Mouse (Mus musculus): ENCODE measurements around the gene Gm20683.
A peak's percentile ranks its signal among the peaks of the same experiment; 100 is the strongest.

Gm20683 gene

GRCm38 (mm10) chr17:25842509-25842908, 946 bp upstream of the Gm20683 start:
- DNase-seq (ENCODE audit: low read depth, low spot score) = no peak

DNA sequence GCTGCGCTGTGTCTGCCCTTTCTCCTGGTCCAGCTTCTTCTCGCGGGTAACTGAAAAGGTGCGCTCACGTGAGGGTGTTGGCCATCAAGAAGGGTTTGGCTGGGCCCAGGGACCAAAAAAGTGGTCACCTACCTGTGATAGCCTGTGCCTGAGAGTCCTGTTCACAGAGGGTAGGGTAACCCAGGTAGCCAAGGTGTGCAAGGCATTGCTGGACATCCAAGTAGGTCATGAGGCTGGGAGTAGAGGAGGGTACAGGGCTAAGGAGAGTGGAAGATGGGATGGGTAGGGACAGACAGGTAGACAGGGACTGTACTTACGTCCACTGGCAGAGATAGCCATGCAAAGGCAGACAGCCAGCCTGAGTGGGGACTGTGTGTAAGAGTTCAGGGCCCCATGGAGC, 1.0 kb downstream of the Gm20683 start:
- DNase-seq (ENCODE audit: low read depth, low spot score) = no peak

DNA sequence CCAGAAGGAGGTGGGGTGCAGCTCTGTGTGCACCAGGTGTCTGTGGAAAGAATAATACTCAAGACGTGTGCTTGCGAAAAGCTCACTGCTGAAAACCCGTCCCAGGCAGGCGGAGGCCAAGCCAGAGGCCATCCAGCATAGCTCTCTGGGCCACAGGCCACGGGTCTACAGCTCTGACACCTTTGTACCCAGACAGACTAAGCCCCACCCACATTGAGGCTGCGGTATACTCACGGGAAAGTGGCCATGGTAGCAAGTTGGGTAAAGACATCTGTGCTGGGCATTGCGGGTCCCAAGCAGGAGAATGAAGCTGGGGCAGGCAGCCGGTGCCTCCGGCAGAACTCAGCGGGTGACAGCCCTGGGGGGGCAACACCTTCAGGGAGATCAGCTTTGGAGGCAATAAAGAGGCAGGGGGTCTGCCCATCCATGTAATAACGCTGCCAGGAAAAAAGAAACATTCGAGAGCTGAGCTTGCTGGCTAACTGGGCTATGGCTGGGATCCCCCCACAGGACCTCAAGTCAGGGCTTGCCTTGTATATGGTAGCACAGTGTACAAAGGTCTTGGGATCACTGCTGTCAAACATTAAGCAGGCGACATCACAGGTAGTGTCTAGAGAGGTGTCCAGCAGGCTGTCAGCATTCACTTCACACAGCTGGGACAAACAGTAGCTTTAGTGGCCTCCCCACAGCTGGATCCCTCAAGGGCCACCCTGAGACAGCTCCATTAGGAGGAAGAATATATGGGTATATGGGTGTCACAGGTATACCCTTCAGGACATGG, 1.9 kb downstream of the Gm20683 start:
- DNase-seq (ENCODE audit: low read depth, low spot score) = no peak

- DNase-seq (ENCODE audit: low read depth, low spot score) = no peak
These were observed 2.7 kb downstream of the Gm20683 start for GRCm38 (mm10) chr17:25838904-25839303.

DNA sequence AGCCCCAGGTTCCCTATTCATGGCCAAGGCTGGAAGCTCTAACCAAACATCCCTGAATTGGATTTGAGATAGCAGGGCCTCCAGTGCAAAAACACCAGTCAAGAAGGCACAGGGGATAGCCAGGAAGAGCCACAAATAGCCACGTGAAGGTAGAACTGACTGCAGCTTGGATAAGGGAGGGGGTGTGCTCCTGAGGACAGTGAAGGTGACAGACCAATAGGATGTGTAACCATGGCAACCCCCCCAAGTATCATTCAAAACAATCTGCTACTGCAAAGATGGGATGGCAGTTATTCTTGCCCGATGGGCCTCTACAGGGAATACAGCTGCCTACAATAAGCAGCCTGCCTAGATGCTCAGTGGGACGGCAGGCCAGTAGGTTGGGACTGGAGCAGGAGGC, 4.0 kb downstream of the Gm20683 start:
- no peak for DNase-seq (ENCODE audit: low read depth, low spot score)

- no peak for DNase-seq (ENCODE audit: low read depth, low spot score)
These were observed 4.5 kb downstream of the Gm20683 start, which contains the start of gene Rhbdl1 for GRCm38 (mm10) chr17:25837076-25837410. TSS of gene Rhbdl1 (minus strand) at chr17:25837295.

GRCm38 (mm10) chr17:25836397-25837075, 5.0 kb downstream of the Gm20683 start:
- DNase-seq (ENCODE audit: low read depth, low spot score) = no peak

GRCm38 (mm10) chr17:25835816-25836215, 5.7 kb downstream of the Gm20683 start:
- no peak for DNase-seq (ENCODE audit: low read depth, low spot score)

GRCm38 (mm10) chr17:25835301-25835700, 6.3 kb downstream of the Gm20683 start:
- DNase-seq (ENCODE audit: low read depth, low spot score) = no peak

- DNase-seq (ENCODE audit: low read depth, low spot score) = no peak
These were observed 6.9 kb downstream of the Gm20683 start for GRCm38 (mm10) chr17:25834595-25835222.

DNA sequence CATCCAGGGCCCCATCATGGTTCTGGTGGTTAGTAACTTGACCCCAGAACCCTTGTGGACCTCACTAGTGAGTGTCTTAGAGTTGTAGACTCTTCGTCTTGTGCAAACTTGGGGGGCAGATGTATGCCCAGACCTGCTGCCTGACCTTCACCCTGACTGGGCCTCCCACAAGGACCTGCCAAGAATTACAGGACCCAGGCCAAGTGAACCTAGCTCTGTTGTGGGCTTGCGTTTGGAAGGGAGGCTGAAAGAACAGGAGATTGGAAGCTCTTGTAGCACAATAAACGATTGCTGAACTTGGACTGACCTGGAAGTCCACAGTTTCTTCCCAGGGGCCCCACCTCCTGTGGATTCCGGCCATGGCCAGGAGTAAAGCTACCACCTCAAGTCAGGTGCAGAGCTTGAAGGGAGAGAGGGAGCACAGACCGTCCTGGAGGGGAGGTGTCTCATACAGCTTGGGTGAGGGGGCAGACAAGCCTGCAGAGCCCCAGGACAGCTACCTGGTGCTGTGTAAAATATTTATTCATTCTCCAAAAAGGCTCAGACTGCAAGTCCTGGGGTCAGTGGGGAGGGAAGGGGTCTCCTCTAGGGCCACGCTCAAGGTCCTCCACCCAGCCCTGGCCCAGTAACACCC, 7.5 kb downstream of the Gm20683 start:
- DNase-seq (ENCODE audit: low read depth, low spot score) = no peak

DNA sequence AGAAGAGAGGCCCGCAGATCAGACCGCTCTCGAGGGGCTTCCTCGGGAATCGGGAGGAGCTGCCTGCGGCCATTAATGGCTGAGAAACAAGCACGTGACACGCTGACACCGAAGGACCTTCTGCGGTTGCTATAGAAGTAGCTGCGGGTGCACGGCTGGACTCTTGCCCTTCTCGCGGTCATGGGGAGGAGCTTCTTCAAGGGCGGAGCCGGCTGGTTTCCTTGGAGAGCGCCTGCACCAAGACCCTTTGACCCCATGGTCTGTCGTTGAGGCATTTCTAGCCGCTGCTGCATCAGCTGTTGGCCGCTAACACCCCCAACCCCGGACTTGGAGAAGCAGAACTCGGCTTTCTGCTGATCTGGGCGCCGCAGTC, 8.3 kb downstream of the Gm20683 start, which contains the start of gene Stub1:
TSS of gene Stub1 (minus strand) at position 114 of the 373 bp plus-strand sequence.
- DNase-seq (ENCODE audit: low read depth, low spot score) = peak; percentile 57

DNA sequence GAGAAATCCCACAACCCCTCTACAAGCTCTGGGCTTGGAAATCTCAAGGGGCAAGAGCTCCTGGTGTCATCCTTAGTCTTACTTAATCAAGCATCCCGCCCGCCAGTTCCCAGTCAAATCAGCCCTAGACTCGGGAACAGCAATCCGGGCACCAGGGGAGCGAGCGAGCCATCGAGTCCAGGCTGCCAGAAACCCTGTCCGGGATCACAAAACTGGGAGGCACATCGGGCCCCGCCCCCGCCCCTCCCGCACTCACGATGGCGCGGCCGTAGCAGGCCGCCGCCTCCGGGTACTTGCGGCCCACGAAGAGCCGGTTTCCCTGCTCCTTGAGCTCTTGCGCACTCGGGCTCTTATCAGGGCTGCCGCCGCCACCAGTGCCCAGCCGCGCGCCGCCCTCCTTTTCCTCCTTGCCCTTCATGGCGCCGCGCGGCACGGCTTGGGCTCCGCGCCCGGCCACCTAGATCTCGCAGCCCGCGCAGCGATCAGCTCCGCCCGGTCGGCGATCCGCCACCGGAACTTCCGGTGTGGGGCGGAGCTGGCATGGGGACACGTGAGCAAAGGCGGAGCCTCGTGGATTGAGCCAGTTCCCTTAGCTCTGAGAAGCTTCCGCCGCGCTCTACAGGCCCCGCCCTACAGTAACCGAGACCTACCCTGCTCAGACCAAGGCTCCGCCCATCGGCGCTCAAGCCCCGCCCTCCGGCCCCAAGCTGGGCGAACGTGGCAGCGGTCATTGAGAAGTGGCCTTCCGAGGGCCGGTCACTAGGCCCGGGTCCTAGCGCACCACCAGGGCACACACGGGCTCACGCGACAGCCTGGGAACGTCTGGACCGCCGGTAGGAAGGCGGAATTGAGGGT, 8.9 kb downstream of the Gm20683 start:
- peak; percentile 98 for DNase-seq (ENCODE audit: low read depth, low spot score)

DNA sequence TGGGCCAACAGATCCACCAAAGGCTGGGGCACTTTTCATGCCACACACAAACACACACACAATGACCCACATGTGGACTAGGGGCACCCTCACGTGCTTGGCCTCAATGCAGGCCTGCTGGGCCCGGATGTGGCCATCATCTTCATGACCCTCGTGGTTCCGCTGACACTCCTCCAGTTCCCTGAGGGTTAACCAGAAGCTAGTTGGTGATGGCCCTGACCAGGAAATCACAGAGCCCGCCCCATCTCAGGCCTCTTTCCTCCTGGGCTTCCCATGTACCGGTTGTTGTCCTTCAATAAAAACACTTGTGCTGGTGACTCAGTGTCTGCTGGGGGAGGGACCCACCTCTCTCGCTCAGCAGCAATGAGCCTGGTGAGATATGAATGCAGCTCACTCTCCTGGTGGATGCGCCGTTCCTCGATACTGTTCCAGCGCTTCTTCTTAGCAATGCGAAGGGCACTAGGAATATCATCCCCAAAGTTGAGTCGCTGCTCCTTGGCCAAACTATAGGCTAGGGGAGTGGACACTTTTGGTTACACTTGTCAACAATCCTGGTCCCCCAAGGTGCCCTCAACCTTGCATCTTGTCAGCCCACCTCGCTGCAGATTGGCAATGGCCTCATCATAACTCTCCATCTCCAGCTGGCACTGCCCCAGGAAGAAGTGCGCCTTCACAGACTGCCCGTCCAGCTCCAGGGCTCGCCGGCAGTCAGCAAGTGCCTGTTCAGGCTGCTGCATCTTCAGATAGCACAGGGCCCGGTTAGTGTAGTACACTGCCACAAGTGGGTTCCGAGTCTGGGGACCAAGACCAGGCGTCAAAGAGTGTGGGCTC, 9.9 kb downstream of the Gm20683 start:
- no peak for DNase-seq (ENCODE audit: low read depth, low spot score)

GRCm38 (mm10) chr17:25830806-25831431, 10.6 kb downstream of the Gm20683 start:
- DNase-seq (ENCODE audit: low read depth, low spot score) = no peak

DNA sequence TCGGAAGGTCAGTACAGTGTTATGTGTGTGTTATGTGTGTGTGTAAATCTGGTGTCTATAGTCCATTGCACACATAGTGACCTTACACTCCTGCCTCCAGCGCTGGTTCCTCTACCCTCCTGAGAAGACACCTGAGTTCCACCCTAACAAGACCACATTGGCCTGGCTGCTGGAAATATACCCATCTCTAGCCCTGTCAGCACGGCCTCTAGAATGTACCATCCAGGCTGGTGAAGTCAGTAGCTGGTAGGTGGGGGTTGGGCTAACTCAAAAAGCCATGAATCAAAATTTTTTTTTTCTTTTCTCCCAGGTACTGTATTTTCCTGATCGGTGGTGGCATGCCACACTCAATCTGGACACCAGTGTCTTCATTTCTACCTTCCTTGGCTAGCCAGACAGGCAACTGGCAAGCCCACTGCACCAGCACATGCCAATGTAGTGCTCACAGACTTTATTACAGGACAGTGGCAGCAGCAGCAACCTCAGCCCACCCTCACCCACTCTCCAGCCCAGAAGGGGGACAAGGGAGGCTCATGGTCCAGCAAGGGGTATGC, 11.3 kb downstream of the Gm20683 start:
- DNase-seq (ENCODE audit: low read depth, low spot score) = no peak

DNA sequence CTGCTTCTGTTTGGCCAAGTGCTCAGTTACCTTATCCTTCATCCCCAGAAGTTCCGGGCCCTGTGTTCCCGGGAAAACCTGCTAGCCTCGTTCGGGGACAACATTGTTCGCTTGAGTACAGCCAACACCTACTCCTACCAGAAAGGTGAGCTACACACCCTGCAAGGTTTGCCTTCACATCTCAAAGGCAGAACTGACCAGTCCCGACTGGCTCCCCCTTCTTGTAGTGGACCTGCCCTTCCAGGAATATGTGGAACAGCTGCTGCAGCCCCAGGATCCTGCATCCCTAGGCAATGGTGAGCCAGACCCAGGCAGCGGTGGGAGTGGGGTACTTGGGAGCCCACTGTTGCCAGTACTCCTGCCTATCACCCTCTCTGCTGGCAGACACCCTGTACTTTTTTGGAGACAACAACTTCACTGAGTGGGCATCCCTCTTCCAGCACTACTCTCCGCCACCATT, 12.0 kb downstream of the Gm20683 start:
- DNase-seq (ENCODE audit: low read depth, low spot score) = no peak

GRCm38 (mm10) chr17:25828712-25829557, 12.6 kb downstream of the Gm20683 start, which contains the start of gene Jmjd8:
TSS of gene Jmjd8 (plus strand) at chr17:25828867.
- peak; percentile 48 for DNase-seq (ENCODE audit: low read depth, low spot score)

GRCm38 (mm10) chr17:25828223-25828594, 13.4 kb downstream of the Gm20683 start:
- DNase-seq (ENCODE audit: low read depth, low spot score) = no peak

Data from c-Kit-negative CD71-positive TER-119-positive erythroid progenitor cells, embryonic 14.5 days (primary cell).